Mouse (Mus musculus) G1E (cell line): Measurements from ENCODE around the gene Hoxb7. TPM values are rescaled to one million over a fixed set of nuclear protein-coding genes. Genes with fewer than 3 reads are reported as not detected.

ENCODE experiments used
- ATAC-seq: 2 replicates; pipeline ENCODE4 v1.8.0; 2016; ENCODE audit warnings: mild to moderate bottlenecking; ENCODE audit not compliant: insufficient number of reproducible peaks, poor library complexity, low FRiP score, severe bottlenecking; ENCODE audit errors: extremely low read depth
- DNase-seq: peaks from one replicate; pipeline ENCODE4 v3.0.0; 2012; ENCODE audit warnings: low spot score
- H3K27me3 ChIP-seq: 2 replicates; pipeline ENCODE4 v1.6.1; 2012; ENCODE audit warnings: mild to moderate bottlenecking, low read length, inconsistent platforms; ENCODE audit not compliant: insufficient read depth
- H3K36me3 ChIP-seq: replicated peaks from 2 replicates; pipeline ENCODE3; 2012; ENCODE audit warnings: mild to moderate bottlenecking, inconsistent platforms
- H3K4me1 ChIP-seq: 2 replicates; pipeline ENCODE4 v1.6.1; 2012; ENCODE audit warnings: low read depth, low read length, inconsistent platforms, mixed read lengths; ENCODE audit not compliant: insufficient read depth
- H3K4me3 ChIP-seq: 2 replicates; pipeline ENCODE4 v1.5.1; 2012; ENCODE audit warnings: low read depth, mild to moderate bottlenecking, inconsistent platforms, low read length, moderate library complexity, mixed read lengths
- H3K9me3 ChIP-seq: replicated peaks from 2 replicates; pipeline ENCODE4 v1.6.1; 2012; ENCODE audit warnings: inconsistent platforms
- CTCF ChIP-seq: IDR thresholded peaks from 2 replicates; pipeline ENCODE4 v1.5.1; 2012; ENCODE audit warnings: low read depth, low read length, inconsistent platforms, mixed read lengths
- GATA1 ChIP-seq: IDR thresholded peaks from 2 replicates; pipeline ENCODE4 v1.6.1; 2012; ENCODE audit warnings: borderline replicate concordance, low read length, inconsistent platforms, mixed read lengths
- GATA2 ChIP-seq: IDR thresholded peaks from 2 replicates; pipeline ENCODE4 v1.6.1; 2012; ENCODE audit warnings: low read depth, low read length, inconsistent platforms, borderline replicate concordance
- POLR2AphosphoS5 ChIP-seq: IDR thresholded peaks from 2 replicates; pipeline ENCODE4 v1.6.1; 2012; ENCODE audit warnings: low read depth, low read length, inconsistent platforms; ENCODE audit not compliant: insufficient replicate concordance
- TAL1 ChIP-seq: conservative IDR thresholded peaks from 2 replicates; pipeline ENCODE4 v1.6.1; 2012; ENCODE audit warnings: low read depth, low read length, inconsistent platforms, mixed read lengths
- polyA plus RNA-seq: library from polyadenylated mRNA; stranded (reverse); fragments of >175 nt; gene quantifications from 2 replicates; pipeline ENCODE4 v1.2.3, GENCODE M21; 2012
- total RNA-seq, 2 experiments: library from RNA; stranded (forward) in 1 of 2; stranded (reverse) in 1 of 2; fragments of 200-1000 nt in 1 of 2; fragments of >200 nt in 1 of 2; fragmentation: Nextera tagmentation in 1 of 2; gene quantifications; 2 replicates each; pipeline ENCODE4 v1.2.3; 2014 to 2017

Hoxb7 gene
- total and polyA plus RNA-seq, 3 experiments = not detected

DNA sequence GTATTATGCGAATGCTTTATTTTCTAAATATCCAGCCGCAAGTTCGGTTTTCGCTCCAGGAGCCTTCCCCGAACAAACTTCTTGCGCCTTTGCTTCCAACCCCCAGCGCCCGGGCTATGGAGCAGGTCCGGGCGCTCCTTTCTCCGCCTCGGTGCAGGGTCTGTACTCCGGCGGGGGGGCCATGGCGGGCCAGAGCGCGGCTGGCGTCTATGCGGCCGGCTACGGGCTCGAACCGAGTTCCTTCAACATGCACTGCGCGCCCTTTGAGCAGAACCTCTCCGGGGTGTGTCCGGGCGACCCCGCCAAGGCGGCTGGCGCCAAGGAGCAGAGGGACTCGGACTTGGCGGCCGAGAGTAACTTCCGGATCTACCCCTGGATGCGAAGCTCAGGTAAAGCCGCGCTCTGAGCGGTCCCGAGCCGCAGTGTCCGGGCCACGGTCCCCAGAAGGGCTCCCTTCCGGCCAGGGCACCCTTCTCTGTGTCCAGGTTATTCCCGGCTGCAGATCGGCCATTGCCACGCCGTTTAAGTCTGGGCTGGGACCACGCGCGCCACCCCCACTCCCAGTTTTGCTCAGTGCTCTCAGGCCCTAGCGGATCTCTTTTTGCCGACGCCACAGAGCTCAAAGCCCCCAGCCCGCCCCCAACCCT is 439 bp downstream of the Hoxb7 start:
- ATAC-seq = no peak

DNA sequence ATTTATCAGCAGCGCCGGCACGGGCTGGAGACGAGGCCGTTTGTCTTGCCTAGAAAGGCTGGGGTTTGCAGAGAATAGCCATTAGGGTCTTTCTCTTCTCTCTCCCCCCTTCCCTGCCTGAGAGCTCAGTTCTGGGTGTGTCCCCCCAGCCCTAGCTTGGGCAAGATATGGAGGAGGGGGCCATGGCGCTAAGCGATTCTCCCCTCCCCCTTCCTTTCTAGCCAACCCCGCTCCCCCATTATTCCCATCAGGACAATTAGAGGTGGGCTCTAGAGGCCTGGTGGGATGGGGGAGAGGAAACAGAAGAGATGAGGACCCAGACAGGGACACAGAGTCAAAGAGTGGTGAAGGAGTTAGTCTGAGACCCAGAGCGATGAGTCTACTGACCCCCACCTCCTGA is 988 bp downstream of the Hoxb7 start:
- Histone ChIP-seq H3K4me3 (no peak overlapping the region), H3K9me3 (no peaks in the 10 kb centered on the region), H3K27me3 (peaks cover 80% of the 10 kb centered on the region), H3K36me3 (no peaks in the 10 kb centered on the region), H3K4me1 (no peaks in the 10 kb centered on the region)
- no peak for TF ChIP-seq CTCF
- TF ChIP-seq POLR2AphosphoS5 = no peak
- TF ChIP-seq GATA2 = no peak
- TF ChIP-seq GATA1 = no peak
- TF ChIP-seq TAL1 = no peak
- no peak for ATAC-seq
- no peak for DNase-seq

More for the DNA sequence above, 439 bp downstream of the Hoxb7 start:
- no peak overlapping the region for H3K4me3 ChIP-seq
- no peak for TF ChIP-seq GATA1
- DNase-seq = no peak
- peaks cover 80% of the 10 kb centered on the region for H3K27me3 ChIP-seq
- no peaks in the 10 kb centered on the region for H3K4me1 ChIP-seq
- H3K9me3 ChIP-seq = no peaks in the 10 kb centered on the region
- H3K36me3 ChIP-seq = no peaks in the 10 kb centered on the region

DNA sequence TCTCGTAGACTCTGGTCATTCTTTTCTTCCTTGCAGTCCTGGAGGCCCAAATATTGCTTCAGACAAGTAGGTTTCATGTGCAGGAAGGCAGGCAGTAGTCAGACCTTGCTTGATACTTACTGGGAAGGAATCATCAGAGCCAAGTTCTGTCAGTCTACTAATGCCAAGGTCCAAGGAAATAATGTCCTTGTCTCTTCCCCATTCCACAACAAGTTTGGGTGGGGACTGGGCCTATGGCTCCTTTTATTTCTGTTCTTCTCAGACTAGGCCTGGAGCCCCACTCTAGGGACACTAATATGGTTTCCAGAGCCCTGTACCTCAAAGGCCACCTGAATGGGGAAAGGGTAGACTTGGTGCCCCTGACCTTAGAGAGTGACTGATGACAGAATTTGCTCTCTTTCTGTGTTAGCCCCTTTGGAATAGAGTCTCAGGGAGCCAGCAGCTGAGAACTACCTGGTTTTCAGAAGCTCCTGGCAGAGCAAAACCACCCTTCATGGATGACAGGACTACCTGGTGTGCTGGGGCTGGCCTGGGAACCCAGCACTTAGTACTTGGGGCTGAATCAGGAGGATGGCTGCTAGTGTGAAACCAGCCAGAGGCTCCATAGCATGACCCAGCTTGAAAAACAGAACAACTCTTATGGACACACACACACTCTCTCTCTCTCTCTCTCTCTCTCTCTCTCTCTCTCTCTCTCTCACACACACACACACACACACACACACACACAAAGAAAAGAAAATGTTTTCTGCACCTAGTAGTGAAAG is 2.2 kb downstream of the Hoxb7 start:
- Histone ChIP-seq H3K4me3 (no peak overlapping the region), H3K36me3 (no peaks in the 10 kb centered on the region), H3K27me3 (peaks cover 84% of the 10 kb centered on the region), H3K9me3 (no peaks in the 10 kb centered on the region), H3K4me1 (no peaks in the 10 kb centered on the region)
- TF ChIP-seq GATA2 = no peak
- TF ChIP-seq TAL1 = no peak
- TF ChIP-seq GATA1 = no peak
- no peak for TF ChIP-seq POLR2AphosphoS5
- TF ChIP-seq CTCF = no peak
- ATAC-seq = no peak
- no peak for DNase-seq

DNA sequence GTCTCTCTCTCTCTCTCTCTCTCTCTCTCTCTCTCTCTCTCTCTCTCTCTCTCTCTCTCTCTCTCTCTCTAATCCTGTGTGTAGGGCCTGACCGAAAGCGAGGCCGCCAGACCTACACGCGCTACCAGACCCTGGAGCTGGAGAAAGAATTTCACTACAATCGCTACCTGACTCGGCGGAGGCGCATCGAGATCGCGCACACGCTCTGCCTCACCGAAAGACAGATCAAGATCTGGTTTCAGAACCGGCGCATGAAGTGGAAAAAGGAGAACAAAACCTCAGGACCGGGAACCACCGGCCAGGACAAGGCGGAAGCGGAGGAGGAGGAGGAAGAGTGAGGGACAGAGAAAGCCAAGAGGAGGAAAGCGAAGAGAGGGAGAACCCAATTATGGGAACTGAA is 2.9 kb downstream of the Hoxb7 start:
- ATAC-seq = no peak
- no peak for DNase-seq
- no peak overlapping the region for H3K4me3 ChIP-seq
- TF ChIP-seq GATA2 = no peak
- TF ChIP-seq POLR2AphosphoS5 = no peak
- no peak for TF ChIP-seq GATA1
- no peak for TF ChIP-seq TAL1
- peaks cover 86% of the 10 kb centered on the region for H3K27me3 ChIP-seq
- no peaks in the 10 kb centered on the region for H3K4me1 ChIP-seq
- no peaks in the 10 kb centered on the region for H3K36me3 ChIP-seq
- no peaks in the 10 kb centered on the region for H3K9me3 ChIP-seq

DNA sequence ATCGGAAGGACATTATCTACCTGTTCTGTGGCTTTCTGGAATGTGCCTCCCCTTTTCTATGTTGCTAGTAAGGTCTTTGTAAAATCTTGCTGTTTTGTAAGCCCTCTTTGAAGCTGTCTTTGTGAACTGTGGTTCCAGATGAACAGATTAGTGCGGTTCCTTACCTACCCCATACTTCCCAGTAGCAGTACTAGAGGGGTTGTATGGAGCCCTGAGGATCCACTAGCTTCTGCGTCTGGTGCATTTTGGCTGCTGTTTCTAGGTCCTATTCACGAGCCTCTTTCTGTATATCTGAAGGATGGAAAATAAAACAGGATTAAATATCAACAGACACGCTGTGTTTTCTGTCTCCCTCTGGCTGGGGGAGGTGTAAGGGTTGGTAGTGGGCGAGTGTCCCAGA is 3.4 kb downstream of the Hoxb7 start:
- TF ChIP-seq TAL1 (no peak), GATA1 (no peak), GATA2 (no peak), CTCF (no peak), POLR2AphosphoS5 (no peak)
- H3K4me3 ChIP-seq = no peak overlapping the region
- H3K9me3 ChIP-seq = no peaks in the 10 kb centered on the region
- no peaks in the 10 kb centered on the region for H3K36me3 ChIP-seq
- no peak for DNase-seq
- H3K27me3 ChIP-seq = peaks cover 86% of the 10 kb centered on the region
- H3K4me1 ChIP-seq = peaks cover 5% of the 10 kb centered on the region; the same call in 1 of the 2 replicates
- ATAC-seq = no peak

DNA sequence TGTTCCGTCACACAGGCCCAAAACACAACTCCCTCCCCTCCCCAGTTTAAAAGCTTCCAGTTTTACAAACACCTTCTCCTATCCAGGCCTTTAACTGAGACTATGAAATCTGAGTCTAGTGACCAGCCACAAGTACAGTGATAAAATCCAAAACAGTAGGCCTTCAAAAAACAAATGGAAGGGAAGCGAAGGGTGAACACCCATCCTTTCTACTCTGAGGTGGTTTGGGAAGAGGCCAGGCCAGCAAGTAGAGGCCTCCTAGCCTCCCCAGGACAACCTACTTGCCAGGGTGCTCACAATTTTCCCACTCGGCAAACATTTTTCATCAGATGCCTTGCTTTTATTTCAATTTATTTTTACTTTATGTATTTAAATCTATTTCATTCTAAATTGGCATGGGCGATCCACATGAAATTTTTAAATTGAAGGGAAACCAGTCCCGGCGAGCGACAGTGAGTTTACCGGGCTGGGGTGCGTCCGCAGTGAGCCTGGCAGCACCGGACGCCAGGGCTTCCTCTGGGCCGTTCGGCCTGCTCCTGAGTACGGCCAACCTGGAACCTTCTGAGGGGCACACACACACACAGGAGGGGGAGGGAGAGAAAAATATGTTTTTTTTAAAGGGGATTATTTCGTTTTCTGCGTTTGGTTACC is 4.4 kb downstream of the Hoxb7 start:
- ATAC-seq (no peak), DNase-seq (no peak)
- H3K9me3 ChIP-seq = no peaks in the 10 kb centered on the region
- H3K4me3 ChIP-seq = no peak overlapping the region
- peaks cover 7% of the 10 kb centered on the region; the same call in 1 of the 2 replicates for H3K4me1 ChIP-seq
- H3K27me3 ChIP-seq = peaks cover 86% of the 10 kb centered on the region
- no peaks in the 10 kb centered on the region for H3K36me3 ChIP-seq
- no peak for TF ChIP-seq TAL1
- no peak for TF ChIP-seq GATA1
- no peak for TF ChIP-seq GATA2
- TF ChIP-seq POLR2AphosphoS5 = no peak
